Mouse (Mus musculus): Measurements from ENCODE around the gene Slc9a9. TPM values are rescaled to one million over a fixed set of nuclear protein-coding genes. Genes with fewer than 3 reads are reported as not detected.

Gene Slc9a9
- total and polyA plus RNA-seq, 3 experiments, result 0.46 to 0.71 TPM; not detected in 1

- Histone ChIP-seq H3K4me1 (ENCODE audit: control insufficient read depth in 1 of 2, insufficient read depth in 2 of 2, low read length in 2 of 2) (no peaks in the 10 kb centered on the region), H3K9ac (ENCODE audit: control insufficient read depth, low read depth, low read length, poor library complexity, severe bottlenecking) (no peak overlapping the region), H3K27ac (ENCODE audit: control insufficient read depth, low read depth, low read length) (no peak overlapping the region), H3K79me2 (ENCODE audit: control insufficient read depth, insufficient read depth, low read length, poor library complexity) (no peaks in the 10 kb centered on the region), H3K36me3 (ENCODE audit: control insufficient read depth in 1 of 2, insufficient read depth in 2 of 2, low read length in 2 of 2) (no peaks in the 10 kb centered on the region), H3K9me3 (replicated peaks; ENCODE audit: insufficient read depth, low read length) (no peaks in the 10 kb centered on the region), H3K4me3 (ENCODE audit: control insufficient read depth in 1 of 2, insufficient read depth in 1 of 2, low read depth in 2 of 2, low read length in 2 of 2) (no peak overlapping the region), H3K27me3 (ENCODE audit: control insufficient read depth in 1 of 2, insufficient read depth in 2 of 2, low read length in 2 of 2) (no peaks in the 10 kb centered on the region)
- DNase-seq (ENCODE audit: low read depth, low spot score), result no peak
- TF ChIP-seq USF2 (IDR thresholded peaks at IDR 0.05; ENCODE audit: borderline replicate concordance in 1 of 2, insufficient read depth in 1 of 2, low read depth in 1 of 2, low read length in 2 of 2) (no peak), POLR2AphosphoS2 (IDR thresholded peaks at IDR 0.05; ENCODE audit: low read length) (no peak), E2F4 (IDR thresholded peaks at IDR 0.05; ENCODE audit: borderline replicate concordance, low read depth, low read length) (no peak), MYB (IDR thresholded peaks at IDR 0.05; ENCODE audit: low read depth, low read length) (no peak), RAD21 (IDR thresholded peaks at IDR 0.05; ENCODE audit: low read depth, low read length) (no peak), CTCF (IDR thresholded peaks at IDR 0.05 in 2 of 3, conservative IDR thresholded peaks at IDR 0.05 in 1 of 3; ENCODE audit: control insufficient read depth in 1 of 3, insufficient read depth in 1 of 3, low read depth in 2 of 3, low read length in 3 of 3, poor library complexity in 1 of 3, severe bottlenecking in 1 of 3) (no peak), MAFK (IDR thresholded peaks at IDR 0.05; ENCODE audit: borderline replicate concordance, low read depth, low read length) (no peak), TBP (IDR thresholded peaks at IDR 0.05; ENCODE audit: low read depth, low read length) (no peak), USF1 (IDR thresholded peaks at IDR 0.05; ENCODE audit: low read depth, low read length) (no peak), SIN3A (IDR thresholded peaks at IDR 0.05; ENCODE audit: low read length) (no peak), POLR2A (IDR thresholded peaks at IDR 0.05; ENCODE audit: control insufficient read depth in 1 of 2, insufficient read depth in 1 of 2, low read depth in 1 of 2, low read length in 2 of 2, poor library complexity in 1 of 2) (no peak), ELF1 (IDR thresholded peaks at IDR 0.05; ENCODE audit: low read depth, low read length) (no peak), GATA1 (IDR thresholded peaks at IDR 0.05; ENCODE audit: low read depth, low read length) (no peak), SMC3 (IDR thresholded peaks at IDR 0.05; ENCODE audit: low read depth, low read length) (no peak), ZC3H11A (IDR thresholded peaks at IDR 0.05; ENCODE audit: low read depth, low read length) (no peak), MAX (IDR thresholded peaks at IDR 0.05; ENCODE audit: low read length) (no peak), JUND (IDR thresholded peaks at IDR 0.05; ENCODE audit: low read depth, low read length) (no peak), MYC (IDR thresholded peaks at IDR 0.05; ENCODE audit: low read depth, low read length) (no peak), EP300 (IDR thresholded peaks at IDR 0.05; ENCODE audit: low read depth in 1 of 2, low read length in 2 of 2) (no peak)
These were observed 481.3 kb downstream of the Slc9a9 start for GRCm38 (mm10) chr9:95150998-95151397.

- no peak for DNase-seq (ENCODE audit: low read depth, low spot score)
- Histone ChIP-seq H3K9ac (ENCODE audit: control insufficient read depth, low read depth, low read length, poor library complexity, severe bottlenecking) (no peak overlapping the region), H3K36me3 (ENCODE audit: control insufficient read depth in 1 of 2, insufficient read depth in 2 of 2, low read length in 2 of 2) (no peaks in the 10 kb centered on the region), H3K4me1 (ENCODE audit: control insufficient read depth in 1 of 2, insufficient read depth in 2 of 2, low read length in 2 of 2) (no peaks in the 10 kb centered on the region), H3K27ac (ENCODE audit: control insufficient read depth, low read depth, low read length) (no peak overlapping the region), H3K79me2 (ENCODE audit: control insufficient read depth, insufficient read depth, low read length, poor library complexity) (no peaks in the 10 kb centered on the region), H3K4me3 (ENCODE audit: control insufficient read depth in 1 of 2, insufficient read depth in 1 of 2, low read depth in 2 of 2, low read length in 2 of 2) (no peak overlapping the region), H3K9me3 (replicated peaks; ENCODE audit: insufficient read depth, low read length) (no peaks in the 10 kb centered on the region), H3K27me3 (ENCODE audit: control insufficient read depth in 1 of 2, insufficient read depth in 2 of 2, low read length in 2 of 2) (no peaks in the 10 kb centered on the region)
- TF ChIP-seq TBP (IDR thresholded peaks at IDR 0.05; ENCODE audit: low read depth, low read length) (no peak), POLR2AphosphoS2 (IDR thresholded peaks at IDR 0.05; ENCODE audit: low read length) (no peak)
These were observed 482.0 kb downstream of the Slc9a9 start for GRCm38 (mm10) chr9:95151746-95152145.

All from MEL (cell line).